Mouse (Mus musculus) CH12.LX (cell line): ENCODE measurements around the gene Slc3a1. TPM values are rescaled to one million over a fixed set of nuclear protein-coding genes. Genes with fewer than 3 reads are reported as not detected.

Experiments
- DNase-seq: peaks from one replicate; pipeline ENCODE4 v3.0.0-alpha.2; 2013; ENCODE audit errors: extremely low read depth
- H3K27ac ChIP-seq: 2 replicates; pipeline ENCODE4 v1.5.1; 2012; ENCODE audit warnings: low read depth, mild to moderate bottlenecking, control low read depth, moderate library complexity; ENCODE audit not compliant: insufficient read depth
- H3K27me3 ChIP-seq: replicated peaks from 2 replicates; pipeline ENCODE3; 2012; ENCODE audit warnings: inconsistent platforms
- H3K36me3 ChIP-seq, 2 experiments: replicated peaks in 1 of 2; 2 replicates each; pipeline versions ENCODE3 to v1.6.1; 2012; ENCODE audit warnings: inconsistent platforms in 1 of 2, low read length in 1 of 2, mild to moderate bottlenecking in 1 of 2, mixed read lengths in 1 of 2, moderate library complexity in 1 of 2; ENCODE audit not compliant: control insufficient read depth in 1 of 2, insufficient read depth in 1 of 2
- H3K4me1 ChIP-seq, 2 experiments: 2 replicates each; pipeline ENCODE4 v1.6.1; 2012; ENCODE audit warnings: inconsistent platforms in 1 of 2, moderate library complexity in 1 of 2; ENCODE audit not compliant: insufficient read depth in 2 of 2, control insufficient read depth in 1 of 2
- H3K4me2 ChIP-seq: 2 replicates; pipeline ENCODE4 v1.6.1; 2012; ENCODE audit warnings: low read depth, mild to moderate bottlenecking, control low read depth; ENCODE audit not compliant: poor library complexity, insufficient read depth, severe bottlenecking
- H3K4me3 ChIP-seq, 3 experiments: fragments of 150-350 bp in 1 of 3; sonication (generic) in 1 of 3; replicated peaks in 1 of 3; 2 replicates each; pipeline versions ENCODE3 to v1.5.1; 2011 to 2012; ENCODE audit warnings: low read depth in 2 of 3, low read length in 2 of 3, mild to moderate bottlenecking in 2 of 3, moderate library complexity in 2 of 3, control low read depth in 1 of 3, improper control_type of control experiment in 1 of 3, inconsistent platforms in 1 of 3, mixed read lengths in 1 of 3; ENCODE audit not compliant: poor library complexity in 1 of 3
- H3K79me2 ChIP-seq: replicated peaks from 2 replicates; pipeline ENCODE4 v1.6.1; 2012; ENCODE audit warnings: mild to moderate bottlenecking, moderate library complexity; ENCODE audit not compliant: control insufficient read depth, poor library complexity, insufficient read depth, severe bottlenecking; ENCODE audit errors: extremely low read depth
- H3K9ac ChIP-seq: 2 replicates; pipeline ENCODE4 v1.6.1; 2012; ENCODE audit warnings: low read depth, mild to moderate bottlenecking, control low read depth, moderate library complexity; ENCODE audit not compliant: insufficient read depth
- H3K9me3 ChIP-seq: replicated peaks from 2 replicates; pipeline ENCODE3; 2012; ENCODE audit warnings: low read length, inconsistent platforms, mixed read lengths
- CHD1 ChIP-seq: IDR thresholded peaks from 2 replicates; pipeline ENCODE4 v1.6.1; 2012; ENCODE audit warnings: low read depth, low read length, improper control_type of control experiment, inconsistent platforms
- ETS1 ChIP-seq: conservative IDR thresholded peaks from 2 replicates; pipeline ENCODE4 v1.6.1; 2012; ENCODE audit warnings: low read depth, mild to moderate bottlenecking, inconsistent platforms, low read length, improper control_type of control experiment, moderate library complexity
- GABPA ChIP-seq: IDR thresholded peaks from 2 replicates; pipeline ENCODE4 v1.6.1; 2012; ENCODE audit warnings: low read depth, low read length, improper control_type of control experiment, inconsistent platforms; ENCODE audit not compliant: insufficient replicate concordance
- JUN ChIP-seq: IDR thresholded peaks from 2 replicates; pipeline ENCODE4 v1.6.1; 2011; ENCODE audit warnings: low read depth, mild to moderate bottlenecking, low read length, improper control_type of control experiment, moderate library complexity; ENCODE audit not compliant: insufficient read depth
- KAT2A ChIP-seq: IDR thresholded peaks from 2 replicates; pipeline ENCODE4 v1.6.1; 2012; ENCODE audit warnings: low read length, improper control_type of control experiment, inconsistent platforms; ENCODE audit not compliant: insufficient replicate concordance
- MAX ChIP-seq: IDR thresholded peaks from 2 replicates; pipeline ENCODE4 v1.6.1; 2011; ENCODE audit warnings: low read length, improper control_type of control experiment
- MAZ ChIP-seq: IDR thresholded peaks from 2 replicates; pipeline ENCODE4 v1.6.1; 2012; ENCODE audit warnings: low read depth, mild to moderate bottlenecking, inconsistent platforms, low read length, improper control_type of control experiment, moderate library complexity
- MEF2A ChIP-seq: IDR thresholded peaks from 2 replicates; pipeline ENCODE4 v1.6.1; 2014; ENCODE audit warnings: low read depth, mild to moderate bottlenecking, inconsistent platforms, low read length, improper control_type of control experiment, borderline replicate concordance
- MYC ChIP-seq: IDR thresholded peaks from 2 replicates; pipeline ENCODE4 v1.6.1; 2011; ENCODE audit warnings: low read depth, mild to moderate bottlenecking, improper control_type of control experiment, low read length
- NRF1 ChIP-seq: IDR thresholded peaks from 2 replicates; pipeline ENCODE4 v1.6.1; 2014; ENCODE audit warnings: low read depth, mild to moderate bottlenecking, inconsistent platforms, low read length, improper control_type of control experiment, moderate library complexity
- PAX5 ChIP-seq: IDR thresholded peaks from 2 replicates; pipeline ENCODE4 v1.6.1; 2012; ENCODE audit warnings: low read length, inconsistent platforms, mixed read lengths
- RAD21 ChIP-seq: IDR thresholded peaks from 2 replicates; pipeline ENCODE4 v1.6.1; 2011; ENCODE audit warnings: low read depth, mild to moderate bottlenecking, low read length, improper control_type of control experiment, moderate library complexity
- RCOR1 ChIP-seq: conservative IDR thresholded peaks from 2 replicates; pipeline ENCODE4 v1.6.1; 2012; ENCODE audit warnings: low read depth, mild to moderate bottlenecking, inconsistent platforms, low read length, improper control_type of control experiment
- ZC3H11A ChIP-seq: IDR thresholded peaks from 2 replicates; pipeline ENCODE4 v1.6.1; 2012; ENCODE audit warnings: low read depth, mild to moderate bottlenecking, inconsistent platforms, low read length, improper control_type of control experiment
- ZKSCAN1 ChIP-seq: IDR thresholded peaks from 2 replicates; pipeline ENCODE4 v1.6.1; 2012; ENCODE audit warnings: low read depth, inconsistent platforms, low read length, improper control_type of control experiment, borderline replicate concordance
- dilution Hi-C: fragments of 300-500 bp; cut with MboI; formaldehyde crosslinking; loops from 2 replicates; pipeline ENCODE4 v1.14.3; 2020; ENCODE audit warnings: low sequenced_read_pairs; ENCODE audit not compliant: extremely low pct_unique_long_range_greater_than_20kb, extremely low pct_ligation_motif_present
- in situ Hi-C: fragments of 300-500 bp; cut with MboI; formaldehyde crosslinking; loops from 3 replicates; pipeline ENCODE4 v1.14.3; 2019; ENCODE audit warnings: low sequenced_read_pairs, low pct_ligation_motif_present, low pct_unique_long_range_greater_than_20kb, mixed read lengths
- polyA plus RNA-seq: library from polyadenylated mRNA; unstranded; fragments of >175 nt; gene quantifications from 2 replicates; pipeline ENCODE4 v1.2.1, GENCODE M21; 2012; ENCODE audit warnings: low read depth; ENCODE audit not compliant: insufficient read length
- total RNA-seq, 2 experiments: library from RNA; depleted of rRNA; stranded (reverse); fragments of 300-350 nt in 1 of 2; fragments of >200 nt in 1 of 2; gene quantifications; 2 replicates each; pipeline ENCODE4 v1.2.3; 2012 to 2014

Gene Slc3a1
- total and polyA plus RNA-seq, 3 experiments: 0.04 TPM; not detected in 2

GRCm38 (mm10) chr17:84997639-84998038, 30.5 kb upstream of the Slc3a1 start:
- no peak for TF ChIP-seq RCOR1
- no peak for TF ChIP-seq KAT2A
- no peak for TF ChIP-seq ZKSCAN1
- no peak for TF ChIP-seq MEF2A
- no peak for TF ChIP-seq MAZ
- TF ChIP-seq CHD1: no peak
- no peak for TF ChIP-seq NRF1
- TF ChIP-seq ETS1: no peak
- no peak for TF ChIP-seq PAX5
- no peak for TF ChIP-seq MYC
- no peak for TF ChIP-seq GABPA
- TF ChIP-seq, all 38 proteins: peak for 0
- no peak overlapping the region for H3K27ac ChIP-seq
- 0 out of 2 replicates have a peak, but pooled peaks cover 2% of the 10 kb centered on the region for H3K79me2 ChIP-seq
- no peak overlapping the region for H3K4me3 ChIP-seq
- no peaks in the 10 kb centered on the region for H3K9me3 ChIP-seq
- H3K36me3 ChIP-seq: peaks cover 19 to 49% of the 10 kb centered on the region in 2 experiments
- no peaks in the 10 kb centered on the region for H3K27me3 ChIP-seq
- peaks cover 0 to 31% of the 10 kb centered on the region in 2 experiments; a peak in 2 of 4 replicates for H3K4me1 ChIP-seq
- no peak overlapping the region for H3K4me2 ChIP-seq
- no peak overlapping the region for H3K9ac ChIP-seq
- in situ Hi-C loops (no loop called here), dilution Hi-C loops (no loop called here)
- no peak for DNase-seq

- H3K36me3 ChIP-seq: peaks cover 11 to 53% of the 10 kb centered on the region in 2 experiments
- peaks cover 0 to 44% of the 10 kb centered on the region in 2 experiments; a peak in 2 of 4 replicates for H3K4me1 ChIP-seq
- H3K9me3 ChIP-seq: no peaks in the 10 kb centered on the region
- no peak overlapping the region for H3K4me3 ChIP-seq
- DNase-seq: peak; percentile 65
- no peak overlapping the region for H3K27ac ChIP-seq
- dilution Hi-C loops: no loop called here
- H3K9ac ChIP-seq: no peak overlapping the region
- 0 out of 2 replicates have a peak, but pooled peaks cover 2% of the 10 kb centered on the region for H3K79me2 ChIP-seq
- TF ChIP-seq RAD21 (no peak), PAX5 (no peak), ZC3H11A (no peak), MAX (no peak), JUN (no peak), MYC (no peak)
- TF ChIP-seq, all 38 proteins: peak for 0
- in situ Hi-C loops: no loop called here
- H3K27me3 ChIP-seq: no peaks in the 10 kb centered on the region
- H3K4me2 ChIP-seq: no peak overlapping the region
Observed at GRCm38 (mm10) chr17:84999636-85000035, 28.5 kb upstream of the Slc3a1 start.
